Mouse (Mus musculus) erythroid progenitor cell, adult 5-6 weeks (primary cell): ENCODE measurements around the gene Atp1b3. TPM values are rescaled to one million over a fixed set of nuclear protein-coding genes. Genes with fewer than 3 reads are reported as not detected.

Experiments used
- ATAC-seq: replicated peaks from 2 replicates; pipeline ENCODE4 v1.8.0; 2016; ENCODE audit warnings: moderate number of reproducible peaks, mild to moderate bottlenecking, moderate TSS enrichment, inconsistent platforms; ENCODE audit not compliant: poor library complexity, low FRiP score, severe bottlenecking
- total RNA-seq, 2 experiments: library from RNA; stranded (forward) in 1 of 2; stranded (reverse) in 1 of 2; fragments of 150-400 nt in 1 of 2; fragments of 186-747, 209-891 nt in 1 of 2; gene quantifications; 2 replicates each; pipeline versions ENCODE4 v1.2.3 to v1.2.4; 2015 to 2017; ENCODE audit warnings: low replicate concordance in 2 of 2

The Atp1b3 gene
- total RNA-seq, 2 experiments from 2014 or later: 74.0 to 124 TPM

DNA sequence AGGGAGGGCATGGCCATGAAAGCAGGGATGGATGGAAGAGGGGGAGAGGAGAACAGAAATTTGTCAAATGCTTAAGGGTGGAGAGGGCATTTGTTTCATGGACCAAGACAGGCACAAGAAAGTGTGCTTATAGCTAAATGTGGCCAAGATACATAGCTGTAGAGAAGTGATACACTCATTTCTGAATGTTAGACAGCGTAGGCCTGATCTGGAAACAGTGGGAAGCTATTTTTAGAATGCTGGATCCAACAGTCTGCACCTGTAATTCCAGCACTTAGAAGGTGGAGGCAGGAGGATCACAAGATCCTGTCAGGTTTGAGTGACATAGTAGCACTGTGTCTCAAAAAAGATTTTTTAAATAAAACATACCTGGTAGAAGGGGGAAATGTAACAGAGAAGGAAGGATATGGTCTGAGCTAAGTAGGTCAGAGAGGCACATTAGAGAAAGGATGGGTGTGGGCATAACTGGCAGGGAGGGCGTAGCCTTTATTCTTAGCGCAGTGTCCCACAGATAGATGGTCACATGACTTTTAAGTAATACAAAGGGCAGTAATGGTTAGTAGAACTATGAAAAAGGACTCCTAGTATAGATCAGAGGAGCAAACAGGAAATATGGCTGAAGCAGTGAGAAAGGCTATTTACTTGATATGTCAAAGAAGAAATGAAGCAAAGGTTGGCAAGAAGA lies 64.8 kb downstream of the Atp1b3 start:
- 0 out of 2 replicates have a peak, but pooled peaks have one; percentile 32 for ATAC-seq

DNA sequence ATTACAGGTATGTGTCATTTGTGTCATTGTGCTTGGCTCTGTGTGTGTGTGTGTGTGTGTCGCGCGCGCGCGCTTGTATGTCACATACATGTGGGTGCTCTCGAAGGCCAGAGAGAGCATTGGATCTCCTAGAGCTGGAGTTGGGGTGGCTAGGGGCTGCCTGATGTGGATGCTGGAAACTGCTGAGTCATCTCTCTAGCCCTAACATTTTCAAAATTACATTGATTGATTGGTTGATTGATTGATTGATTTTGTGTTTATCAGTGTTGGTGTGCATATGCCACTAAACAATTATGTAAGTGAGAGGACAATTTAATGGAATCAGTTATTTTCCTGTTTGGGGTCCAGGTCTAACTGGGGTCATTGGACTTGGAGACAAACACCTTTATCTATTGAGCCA lies 72.1 kb downstream of the Atp1b3 start:
- no peak for ATAC-seq

DNA sequence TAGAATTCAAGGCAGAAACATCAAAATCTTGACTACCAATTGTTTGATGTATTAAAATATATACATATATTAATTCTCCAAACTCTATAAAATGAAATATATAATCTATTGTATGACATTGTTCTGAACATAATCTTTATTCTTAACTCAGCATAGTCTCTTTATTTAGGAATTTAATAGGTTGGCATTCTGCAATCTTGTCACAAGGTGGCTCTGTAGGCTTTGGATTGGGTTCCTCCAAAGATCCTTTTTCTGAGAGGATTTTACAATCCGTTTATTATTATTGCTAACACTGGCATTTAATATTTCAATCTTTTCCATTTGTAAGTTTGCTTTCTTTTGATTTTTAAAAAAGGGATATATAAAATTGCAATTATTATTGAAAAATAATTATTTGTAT lies 79.3 kb downstream of the Atp1b3 start:
- no peak for ATAC-seq

Other genes starting within 250 kb of the Atp1b3 start
- gene Gk5, start 245.1 kb downstream of the Atp1b3 start, total RNA-seq (2015; ENCODE audit: low replicate concordance): 1.1 TPM in 1 of 2 replicates, not detected in the other
- 0.51 and 1.1 TPM in 2 replicates for gene Gk5, start 245.1 kb downstream of the Atp1b3 start, total RNA-seq (2017; ENCODE audit: low replicate concordance)
- gene Tfdp2, start 168.2 kb downstream of the Atp1b3 start, total RNA-seq (2015; ENCODE audit: low replicate concordance): 345 and 410 TPM in 2 replicates
- gene Tfdp2, start 168.2 kb downstream of the Atp1b3 start, total RNA-seq (2017; ENCODE audit: low replicate concordance): 531 and 538 TPM in 2 replicates
- gene Rnf7, start 114.2 kb upstream of the Atp1b3 start, total RNA-seq (2015; ENCODE audit: low replicate concordance): 33.5 and 42.9 TPM in 2 replicates
- gene Rnf7, start 114.2 kb upstream of the Atp1b3 start, total RNA-seq (2017; ENCODE audit: low replicate concordance): 19.5 and 21.6 TPM in 2 replicates
- not detected in 2 replicates for gene Gm28729, start 160.8 kb upstream of the Atp1b3 start, total RNA-seq (2015; ENCODE audit: low replicate concordance)
- gene Gm28729, start 160.8 kb upstream of the Atp1b3 start, total RNA-seq (2017; ENCODE audit: low replicate concordance): not detected in 2 replicates